Comparison of ENCODE assay signal across 8 mouse cellular contexts in the genomic region with DNA sequence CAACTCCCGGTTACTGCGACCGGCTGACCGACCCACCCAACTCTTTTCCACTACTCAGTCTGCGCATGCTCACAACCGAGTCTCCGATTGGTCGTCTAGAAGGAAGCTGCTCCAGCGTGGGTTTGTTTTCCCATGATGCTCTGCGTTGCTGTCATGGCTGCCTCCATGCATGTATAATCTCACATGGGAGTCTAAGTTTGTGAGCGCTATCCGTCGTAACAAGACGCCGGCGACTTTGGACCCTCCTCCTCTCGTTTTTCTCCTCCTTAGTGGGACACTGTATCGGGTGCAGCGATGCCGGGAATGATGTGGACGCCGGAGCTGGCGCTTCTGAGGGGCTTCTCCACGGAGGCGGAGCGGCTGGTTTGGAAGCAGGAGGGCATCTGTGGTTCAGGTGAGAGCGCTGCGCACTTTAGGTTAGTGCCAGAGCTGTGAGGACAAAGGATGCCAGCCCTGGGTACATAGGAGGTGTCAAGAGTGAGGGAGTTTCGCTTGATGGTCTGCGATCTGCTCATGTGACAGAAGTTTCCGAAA. TPM values are rescaled to one million over a fixed set of nuclear protein-coding genes. Genes with fewer than 3 reads are reported as not detected.
DNase-seq lines count a peak whose midpoint lies in the region; ATAC-seq lines count a peak whose summit lies in the region.

Ttc27 (plus strand) TSS at position 115 of the 534 bp plus-strand sequence.

- H3K27ac ChIP-seq in lung, embryonic 16.5 days (ENCODE audit: low read length) = 0 out of 2 replicates have a peak within 1 kb of the TSS, but pooled peaks have one; percentile 14

- peak; percentile 96 to 98 for ATAC-seq in hematopoietic stem cell, adult 5-6 weeks (replicated peaks in 1 of 2; ENCODE audit: insufficient read depth in 1 of 2, low FRiP score in 2 of 2, low TSS enrichment in 1 of 2, low read depth in 1 of 2, poor library complexity in 2 of 2, severe bottlenecking in 2 of 2)
- ATAC-seq in lung, embryonic 16.5 days (ENCODE audit: low read depth) = peak; percentile 95

- 0 out of 2 replicates have a peak, but pooled peaks cover 3% of the 10 kb centered on the region for H3K4me1 ChIP-seq in lung, embryonic 16.5 days (replicated peaks; ENCODE audit: control insufficient read depth, insufficient read depth, low read length)

- no peaks in the 10 kb centered on the region for H3K9me3 ChIP-seq in lung, embryonic 16.5 days (ENCODE audit: control insufficient read depth, low read length)

- H3K9ac ChIP-seq in lung, embryonic 16.5 days (ENCODE audit: low read length) = peak within 1 kb of the TSS; percentile 79

- WGBS in lung, embryonic 16.5 days = under 1% methylated on average over 31 of the region's 31 CpGs

- no peaks in the 10 kb centered on the region for H3K27me3 ChIP-seq in lung, embryonic 16.5 days (ENCODE audit: control insufficient read depth, insufficient read depth, low read depth, low read length)

- peaks cover 4% of the 10 kb centered on the region; the same call in 1 of the 2 replicates for H3K36me3 ChIP-seq in lung, embryonic 16.5 days (ENCODE audit: control insufficient read depth, insufficient read depth, low read length)

- DNase-seq in MEL-GATA-1-ER (ENCODE audit: extremely low read depth, low read depth) = peak; percentile 95
- DNase-seq in cerebellum, adult 8-10 months = peak; percentile 94
- DNase-seq in forelimb bud, embryonic 11.5 days (ENCODE audit: low read depth, low spot score) = peak; percentile 98
- peak; percentile 84 for DNase-seq in layer of hippocampus, adult 9-10 months (ENCODE audit: low spot score)
- DNase-seq in ovary, postnatal 10 days (ENCODE audit: low spot score) = peak; percentile 89
- DNase-seq in thymus, postnatal 10 days (ENCODE audit: low spot score in 2 of 2) = peak; percentile 90 to 96

- H3K4me2 ChIP-seq in lung, embryonic 16.5 days (ENCODE audit: low read depth, low read length) = peak within 1 kb of the TSS; percentile 79

- peak within 1 kb of the TSS; percentile 75 for H3K4me3 ChIP-seq in lung, embryonic 16.5 days (ENCODE audit: low read length)

RNA-seq across cellular contexts. Expression of gene Ttc27, which starts in this region (rescaled TPM):
- total RNA-seq in hematopoietic stem cell, adult 5-6 weeks (2017) = 65.2 and 69.6 TPM in 2 replicates
- 18.6 and 20.0 TPM in 2 replicates for polyA plus RNA-seq in lung, embryonic 16.5 days (2015; fragmentation: Nextera tagmentation; extraction: Ambion mirVana)

Comparison
In these comparisons a context has a peak if more than half of its experiments do, and no peak if none do; other contexts are left out.
1. Peak in every context shown above with its lines: DNase-seq, ATAC-seq, H3K4me3 ChIP-seq and H3K27ac ChIP-seq.